Mouse (Mus musculus) kidney, adult 2 months (tissue): ENCODE results near the gene Deup1.

Source experiments
- CTCF ChIP-seq: fragments of 200-500 bp; conservative IDR thresholded peaks from 2 replicates; pipeline ENCODE4 v1.5.1; 2011; ENCODE audit warnings: low read depth, mild to moderate bottlenecking, control low read depth, low read length, moderate library complexity, mixed read lengths; ENCODE audit not compliant: insufficient read depth, insufficient read length
- POLR2A ChIP-seq: fragments of 200-500 bp; IDR thresholded peaks from one replicate; pipeline ENCODE4 v1.6.1; 2011; ENCODE audit warnings: low read depth, low read length, control low read depth

DNA sequence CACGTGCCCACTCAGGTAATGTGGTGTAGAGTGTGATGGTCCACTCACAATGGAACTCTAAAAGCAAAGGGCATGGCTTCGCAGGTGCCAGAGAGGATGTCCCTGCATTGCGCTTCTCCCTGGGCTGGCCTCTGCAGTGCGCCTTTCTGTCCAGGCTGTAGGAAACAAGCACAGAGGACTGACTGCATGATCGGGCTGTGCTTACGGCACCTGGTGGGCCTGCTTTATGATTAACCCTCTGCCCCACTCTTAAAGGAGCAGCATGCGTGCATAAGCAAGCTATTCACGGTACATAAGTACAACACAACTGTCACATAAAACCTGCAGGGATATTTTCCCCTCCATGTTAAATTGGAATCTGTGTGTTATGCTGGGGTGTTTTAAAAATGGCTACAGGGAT, 24.6 kb downstream of the Deup1 start:
- TF ChIP-seq CTCF (no peak), POLR2A (no peak)
